Comparison of ENCODE assay signal across 8 mouse cellular contexts in the genomic region with DNA sequence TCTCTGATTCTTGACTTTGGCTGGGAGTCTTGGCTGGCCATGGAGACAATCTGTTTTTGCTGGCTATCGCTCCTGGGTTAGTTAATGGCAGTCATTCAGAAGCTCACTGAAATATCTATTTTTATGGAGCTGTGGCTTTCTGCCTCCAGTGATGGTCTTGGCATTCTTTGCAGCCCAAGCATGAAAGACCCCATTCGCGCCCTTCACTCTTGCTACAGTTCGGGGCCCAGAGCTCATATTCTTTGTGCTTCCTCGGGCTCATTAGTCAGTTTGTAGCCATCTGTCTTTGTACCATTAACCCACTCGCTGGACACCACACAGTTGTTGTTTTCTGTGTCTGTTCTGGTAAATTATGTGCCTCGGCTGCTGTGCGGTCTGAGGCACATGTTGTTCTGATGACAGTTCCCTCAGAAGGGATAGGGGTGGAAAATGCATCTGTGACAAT.
DNase-seq lines count a peak whose midpoint lies in the region; ATAC-seq and TF ChIP-seq lines count a peak whose summit lies in the region.

No protein-coding gene starts in this region.

- WGBS in forebrain, embryonic 16.5 days, result 43% methylated on average over 8 of the region's 8 CpGs

- no peaks in the 10 kb centered on the region for H3K9me3 ChIP-seq in forebrain, embryonic 16.5 days (ENCODE audit: control insufficient read depth, low read length)

- H3K27me3 ChIP-seq in forebrain, embryonic 16.5 days (replicated peaks; ENCODE audit: control insufficient read depth, insufficient read depth, low read length), result no peaks in the 10 kb centered on the region

- no peak overlapping the region for H3K4me3 ChIP-seq in forebrain, embryonic 16.5 days (replicated peaks; ENCODE audit: low read length)

- peak; percentile 84 for ATAC-seq in forebrain, embryonic 16.5 days

- peaks cover 5% of the 10 kb centered on the region for H3K4me1 ChIP-seq in forebrain, embryonic 16.5 days (replicated peaks; ENCODE audit: control insufficient read depth, insufficient read depth, low read length)

- H3K36me3 ChIP-seq in forebrain, embryonic 16.5 days (ENCODE audit: control insufficient read depth, insufficient read depth), result no peaks in the 10 kb centered on the region

- no peak for TF ChIP-seq POLR2A in brain, embryonic 14.5 days (IDR thresholded peaks at IDR 0.05; ENCODE audit: borderline replicate concordance, extremely low read depth, insufficient read depth, insufficient read length, poor library complexity, severe bottlenecking)

- H3K27ac ChIP-seq in forebrain, embryonic 16.5 days (ENCODE audit: low read length), result peak overlapping the region; percentile 58

- TF ChIP-seq CTCF in brain, embryonic 14.5 days (IDR thresholded peaks at IDR 0.05; ENCODE audit: borderline replicate concordance, extremely low read depth, insufficient read depth, insufficient read length), result no peak

- no peak overlapping the region for H3K4me2 ChIP-seq in forebrain, embryonic 16.5 days (ENCODE audit: low read length)

- intact Hi-C loops in heart, postnatal 25 days (cut with DNase I), result no loop called here

- peak; percentile 39 for DNase-seq in heart, adult 8-10 months (ENCODE audit: low spot score)
- no peak for DNase-seq in heart, postnatal 25 days (ENCODE audit: low spot score)
- DNase-seq in brain, embryonic 14.5 days (ENCODE audit: low read depth), result peak; percentile 70
- DNase-seq in layer of hippocampus, postnatal 10 days (ENCODE audit: low spot score in 2 of 2), result peak; percentile 38 to 48
- DNase-seq in adrenal gland, adult 8-10 months, result no peak
- no peak for DNase-seq in urinary bladder, postnatal 10 days (ENCODE audit: low spot score)
- DNase-seq in thymus, postnatal 36 days, result no peak

- H3K9ac ChIP-seq in forebrain, embryonic 16.5 days (replicated peaks; ENCODE audit: low read depth, low read length), result no peak overlapping the region

Comparison
In these comparisons a context has a peak if more than half of its experiments do, and no peak if none do; other contexts are left out.
1. DNase-seq: peak in heart, adult 8-10 months (single experiment), brain, embryonic 14.5 days (single experiment) and layer of hippocampus, postnatal 10 days (2 of 2); none in heart, postnatal 25 days (single experiment), adrenal gland, adult 8-10 months (single experiment), urinary bladder, postnatal 10 days (single experiment) and thymus, postnatal 36 days (0 of 2).